Mouse (Mus musculus) layer of hippocampus, postnatal 25 days (tissue): Measurements from ENCODE around the gene Cbs. TPM values are rescaled to one million over a fixed set of nuclear protein-coding genes. Genes with fewer than 3 reads are reported as not detected.
"Not testable (repeated sequence)": the region's sequence is repeated elsewhere in the genome, so short reads cannot be mapped to it uniquely, and the experiment has no call there.

Source experiments
- DNase-seq, 2 experiments: peaks; one replicate each; pipeline ENCODE4 v3.0.0; 2022; ENCODE audit warnings: mixed read lengths in 2 of 2, low spot score in 1 of 2; ENCODE audit errors: extremely low spot score in 1 of 2
- total RNA-seq, 2 experiments: library from RNA; stranded (reverse); gene quantifications; 2 replicates each; pipeline ENCODE4 v1.2.3; 2021

The Cbs gene
- total RNA-seq, 2 experiments from 2014 or later, result 56.3 to 58.1 TPM

DNA sequence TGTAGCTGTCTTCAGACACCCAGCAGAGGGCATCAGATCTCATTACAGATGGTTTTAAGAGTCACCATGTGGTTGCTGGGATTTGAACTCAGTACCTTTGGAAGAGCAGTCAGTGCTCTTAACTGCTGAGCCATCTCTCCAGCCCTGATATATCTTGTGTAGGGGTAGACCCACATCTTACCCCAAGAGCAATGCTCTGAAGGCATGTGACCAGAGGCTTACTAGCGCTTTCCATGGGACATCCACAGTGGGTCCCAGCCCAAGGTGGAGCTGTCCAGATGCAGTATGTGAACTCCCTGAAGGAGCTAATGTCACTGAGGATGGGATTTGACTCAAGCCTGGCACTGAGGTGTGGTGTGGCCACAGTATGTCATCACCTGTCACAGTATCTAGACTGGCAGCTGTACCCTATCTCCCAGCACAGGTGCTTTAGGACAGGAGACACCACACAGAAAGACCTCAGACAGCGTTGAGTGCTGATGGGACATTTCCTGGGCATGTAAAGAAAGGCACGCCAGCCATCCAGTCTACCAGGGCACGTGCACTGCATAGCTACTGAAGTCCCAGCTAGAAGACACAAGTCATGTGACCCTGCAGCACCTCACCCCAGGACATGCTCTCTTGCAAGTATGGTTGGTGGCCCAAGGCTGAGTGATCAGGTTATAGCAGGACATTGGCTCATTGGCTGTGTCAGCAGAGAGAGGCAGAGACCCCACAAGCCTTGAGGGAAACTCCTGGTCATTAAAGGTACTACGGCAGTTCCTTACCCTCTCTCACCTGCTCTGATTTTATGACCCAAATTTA lies 9.4 kb upstream of the Cbs start:
- no peak for DNase-seq

GRCm38 (mm10) chr17:31642913-31643312 lies 5.9 kb upstream of the Cbs start:
- no peak for DNase-seq

DNA sequence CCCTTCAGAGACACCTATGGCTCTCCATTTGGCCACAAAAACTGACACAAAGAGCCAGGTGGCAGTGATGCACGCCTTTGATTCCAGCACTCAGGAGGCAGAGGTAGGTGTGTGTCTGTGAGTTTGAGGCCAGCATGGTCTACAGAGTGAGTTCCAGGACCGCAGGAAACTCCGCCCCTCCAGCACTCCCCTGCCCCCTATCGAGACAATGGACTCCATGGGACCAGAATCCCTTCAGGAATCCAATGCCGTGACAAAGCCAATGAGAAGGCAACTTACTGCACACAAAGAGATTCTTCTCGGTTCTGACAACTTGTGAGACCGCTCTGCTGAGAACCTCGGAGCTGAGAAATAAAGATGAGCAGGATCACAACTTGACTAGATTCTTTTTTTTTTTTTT lies 5.3 kb upstream of the Cbs start:
- no peak for DNase-seq

DNA sequence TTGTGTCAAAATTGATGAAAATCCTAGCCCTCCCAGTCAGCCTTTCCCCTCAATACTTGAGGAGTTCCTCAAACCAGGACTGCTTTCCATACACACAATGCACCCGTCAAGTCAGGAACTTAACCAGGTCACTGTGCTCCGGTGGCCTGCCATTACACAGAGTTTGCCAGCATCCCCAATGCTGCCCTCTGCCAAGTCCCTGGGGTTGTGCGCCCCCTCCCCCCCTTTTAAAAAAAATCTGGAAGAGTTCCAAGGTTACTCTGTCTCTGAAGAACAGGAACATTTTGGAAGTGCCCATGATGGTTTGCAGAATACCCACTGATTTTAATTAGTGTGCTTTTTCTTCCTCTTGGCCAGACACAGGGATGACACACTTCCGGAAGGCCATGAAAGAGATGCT lies 2.6 kb upstream of the Cbs start:
- DNase-seq, result no peak

DNA sequence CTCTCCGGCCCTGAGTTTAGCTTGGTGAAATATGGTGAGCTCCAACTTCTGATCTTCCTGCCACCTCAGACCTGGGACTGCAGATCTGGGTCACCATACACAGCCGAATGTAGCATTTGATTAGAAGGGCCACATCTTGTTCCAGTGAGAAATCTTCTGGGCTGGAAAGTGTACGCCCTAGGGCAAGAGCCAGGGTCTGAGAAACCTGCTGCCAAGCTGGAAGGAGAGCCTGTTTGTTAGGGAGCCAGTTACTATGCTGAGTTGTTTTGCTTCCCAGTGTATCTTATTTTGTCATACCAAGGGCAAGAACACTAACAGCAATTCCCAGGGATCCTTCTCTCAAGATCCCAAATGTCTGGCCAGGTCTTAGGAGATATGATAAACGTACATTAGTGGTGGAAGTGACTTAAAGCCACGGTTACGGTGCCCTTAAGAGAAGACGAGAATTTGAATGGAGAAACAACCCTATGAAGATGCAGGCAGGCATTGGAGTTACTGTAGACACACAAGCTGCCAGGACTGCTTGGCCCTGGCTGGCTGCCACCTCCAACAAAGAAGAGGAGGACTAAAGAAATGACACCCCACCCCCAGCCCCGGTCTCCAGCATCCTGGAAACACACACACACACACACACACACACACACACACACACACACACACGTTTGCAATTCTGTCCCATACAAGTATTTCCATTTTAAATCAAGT lies 980 bp upstream of the Cbs start:
- peak in 1 of 2 experiments; percentile 59 for DNase-seq

DNA sequence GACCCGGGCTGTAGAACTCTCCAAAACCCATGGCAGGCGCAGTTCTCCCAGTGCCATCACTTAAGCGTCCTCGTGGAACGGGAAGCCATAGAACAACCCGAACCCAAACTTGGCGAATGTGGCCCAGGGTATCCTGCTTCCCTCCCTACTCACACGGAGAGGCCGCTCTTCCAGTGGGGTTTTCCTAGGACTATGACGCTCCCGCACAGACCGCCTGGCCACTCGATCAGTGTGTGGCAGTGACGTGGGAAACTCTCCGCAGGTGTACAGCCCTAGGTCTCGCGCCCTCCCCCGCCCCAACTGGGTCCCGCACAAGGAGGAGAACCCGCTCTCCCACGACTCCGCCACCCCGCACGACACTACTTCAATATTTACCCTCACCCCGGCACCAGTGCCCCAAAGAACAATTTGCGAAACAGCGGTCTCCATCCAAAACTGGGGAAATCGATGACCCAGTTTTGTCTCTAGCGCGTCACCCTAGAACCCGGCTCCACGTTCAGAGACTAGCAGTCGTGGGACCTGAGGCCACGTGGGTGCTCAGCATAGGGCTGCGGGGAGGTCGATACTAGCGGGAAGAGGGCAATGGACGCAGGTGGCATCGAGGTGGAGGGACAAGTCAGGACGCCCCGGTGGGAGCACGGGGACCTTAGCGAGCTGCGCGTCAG lies 629 bp downstream of the Cbs start:
- DNase-seq, result no peak

GRCm38 (mm10) chr17:31635781-31636180 lies 1.3 kb downstream of the Cbs start:
- DNase-seq, result no peak

DNA sequence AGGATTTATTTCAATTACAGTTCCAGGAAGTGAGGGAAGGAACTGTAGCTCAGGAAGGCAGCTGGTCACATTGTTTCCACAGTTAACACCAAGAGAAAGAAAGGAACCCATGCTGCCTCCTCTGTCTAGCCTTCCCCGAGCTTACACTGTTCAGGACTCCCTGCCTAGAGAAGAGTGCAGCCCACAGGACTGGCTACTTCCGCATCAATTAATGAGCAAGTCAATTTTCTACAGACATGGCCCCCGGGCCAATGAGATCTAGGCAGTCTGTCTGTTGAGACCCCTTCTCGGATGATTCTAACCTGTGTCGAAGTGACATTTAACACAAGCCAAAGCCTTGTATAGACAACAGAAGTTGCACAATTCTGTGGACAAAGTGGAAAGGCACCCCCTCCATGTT lies 2.1 kb downstream of the Cbs start:
- no peak for DNase-seq

GRCm38 (mm10) chr17:31633007-31633406 lies 4.0 kb downstream of the Cbs start:
- DNase-seq, result no peak

DNA sequence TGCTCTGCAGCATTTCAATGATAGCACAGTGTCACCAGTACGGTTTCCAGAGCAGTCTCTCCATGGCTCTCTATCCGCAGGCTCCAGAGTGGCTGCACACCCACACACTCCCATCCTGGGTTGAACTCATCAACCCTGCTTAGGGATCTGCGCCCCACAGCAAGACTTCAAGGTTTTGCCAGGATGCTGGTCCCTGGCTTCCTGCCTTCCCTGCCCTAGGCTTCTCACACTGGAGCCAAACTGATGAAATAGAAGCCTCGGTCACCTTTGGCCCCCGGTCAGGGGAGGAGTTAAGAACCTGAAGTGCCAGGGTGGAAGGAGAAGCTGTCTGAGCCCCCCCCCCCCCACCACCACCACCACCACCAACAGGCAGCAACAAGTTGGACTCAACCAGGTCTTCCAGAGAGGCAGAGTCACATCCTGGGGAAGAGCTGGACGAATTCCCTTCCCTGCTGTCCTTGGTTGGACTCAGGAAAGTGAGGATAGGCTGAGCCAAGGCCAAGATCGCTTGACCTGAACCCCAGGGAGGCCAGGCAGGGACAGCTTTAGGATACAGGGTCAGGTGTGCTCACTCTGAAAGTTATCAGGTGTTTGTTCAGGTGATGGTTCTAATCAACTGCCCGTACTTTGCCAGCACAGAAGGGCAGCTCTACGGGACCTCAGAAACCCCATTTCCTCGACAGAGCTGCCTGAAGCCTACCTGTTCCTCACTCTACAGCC lies 5.8 kb downstream of the Cbs start:
- DNase-seq, result no peak

DNA sequence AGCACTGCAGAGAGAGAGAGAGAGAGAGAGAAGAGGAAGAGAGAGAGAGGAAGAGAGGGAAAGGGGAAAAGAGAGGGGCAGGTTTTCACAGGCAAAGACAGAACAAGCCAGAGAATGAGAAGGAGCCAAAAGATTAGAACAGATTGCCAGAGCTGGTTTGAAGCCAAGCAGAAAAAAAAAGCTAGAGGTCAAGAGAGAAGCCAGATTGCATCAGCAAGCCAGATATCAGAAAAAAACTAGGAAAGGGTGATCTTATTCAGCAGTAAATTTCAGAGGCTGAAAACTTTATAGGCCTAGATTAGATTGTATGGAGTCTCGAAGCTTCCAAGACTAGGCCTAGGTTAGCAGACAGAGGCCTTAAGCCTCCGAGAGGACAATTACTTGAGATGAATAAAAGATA lies 9.1 kb downstream of the Cbs start:
- no peak for DNase-seq

DNA sequence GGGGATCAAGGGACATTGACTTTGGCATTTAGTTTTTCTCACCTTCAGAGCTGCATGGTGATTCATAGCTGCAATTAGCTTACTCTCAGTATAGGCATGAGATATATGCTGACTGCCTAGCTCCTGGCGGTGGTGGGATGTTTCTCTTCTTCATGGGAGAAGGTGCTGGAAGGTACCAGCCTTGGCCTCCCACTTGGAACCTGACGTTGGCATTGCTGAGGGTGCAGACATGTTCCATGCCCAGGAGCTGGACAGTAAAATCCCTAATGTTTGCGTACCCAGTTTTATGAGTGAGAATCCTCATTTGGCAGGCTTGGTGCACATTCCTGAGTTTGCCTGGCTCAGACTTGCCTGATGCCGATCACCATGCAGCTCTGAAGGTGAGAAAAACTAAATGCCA lies 13.9 kb downstream of the Cbs start:
- no peak for DNase-seq

DNA sequence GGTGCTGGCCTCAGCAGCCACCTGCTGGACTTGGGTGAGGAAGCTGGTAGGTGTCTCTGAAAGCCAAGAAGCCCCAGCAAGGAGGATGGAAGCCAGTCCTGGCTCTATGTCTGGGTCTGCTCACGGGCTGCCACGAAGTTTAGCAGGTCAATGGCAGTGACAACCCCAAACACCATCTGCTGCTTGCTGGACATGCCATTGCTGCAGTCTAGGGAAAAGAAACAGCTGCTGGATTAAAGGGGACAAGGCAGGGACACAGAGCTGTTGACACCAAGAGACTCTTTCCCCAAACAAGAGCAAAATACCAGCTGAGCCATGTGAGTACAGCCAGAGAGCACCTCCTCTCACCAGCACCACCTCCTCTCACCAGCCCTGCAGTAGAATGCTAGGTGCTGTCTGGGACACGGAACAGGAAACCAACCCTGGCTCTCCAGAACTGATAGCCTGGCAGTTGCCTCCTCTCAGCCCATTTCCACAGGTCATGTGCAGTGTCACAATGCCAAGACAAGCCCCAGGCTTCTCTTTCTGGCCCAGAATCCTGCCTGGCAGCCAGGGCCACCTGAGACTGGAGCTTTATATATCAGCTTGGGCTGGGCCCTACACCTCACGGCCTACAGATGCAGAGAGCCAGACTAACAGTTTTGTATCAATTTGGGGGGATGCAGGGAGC lies 23.8 kb downstream of the Cbs start:
- no peak for DNase-seq

- no peak for DNase-seq
Measured at GRCm38 (mm10) chr17:31609895-31610294, 27.1 kb downstream of the Cbs start.

- not testable (repeated sequence) for DNase-seq
Measured at GRCm38 (mm10) chr17:31609173-31609572, 27.9 kb downstream of the Cbs start.

DNA sequence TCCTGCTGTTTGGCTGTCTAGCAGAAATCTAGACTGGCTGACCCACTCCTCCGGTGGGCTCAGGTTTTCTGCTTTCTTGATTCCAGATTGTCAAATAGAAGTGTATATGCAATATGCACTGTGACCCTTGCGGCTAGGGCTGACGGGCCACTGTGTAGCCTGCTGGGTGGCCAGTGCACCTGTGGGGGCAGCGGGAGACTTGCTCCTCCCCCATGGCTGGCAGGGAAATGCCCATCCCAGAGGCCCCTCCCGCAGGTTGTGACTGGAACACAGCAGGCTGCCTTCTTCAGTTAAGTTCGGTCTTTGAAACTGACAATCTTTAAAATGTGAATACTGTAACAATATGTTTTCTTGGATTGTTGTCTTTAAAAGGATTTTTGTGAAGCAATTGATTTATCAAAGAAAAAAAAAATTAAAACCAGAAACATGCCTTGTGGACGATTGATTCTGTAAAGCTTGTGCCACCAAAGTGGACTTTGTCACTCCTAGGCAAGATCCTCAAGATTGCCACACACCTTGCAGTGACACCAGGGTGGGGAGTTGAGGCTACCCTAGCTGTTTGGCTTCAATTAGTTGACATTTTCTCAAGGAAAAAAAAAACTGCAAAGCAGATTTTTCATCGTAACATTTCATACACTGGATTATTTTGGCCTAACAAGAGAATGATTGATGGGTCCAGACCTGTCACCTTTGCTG lies 29.6 kb downstream of the Cbs start:
- DNase-seq, result no peak

- DNase-seq, result no peak
Measured at GRCm38 (mm10) chr17:31606424-31606823, 30.6 kb downstream of the Cbs start.

- no peak for DNase-seq
Measured at GRCm38 (mm10) chr17:31598593-31598992, 38.4 kb downstream of the Cbs start.

- DNase-seq, result no peak
Measured at GRCm38 (mm10) chr17:31597957-31598356, 39.1 kb downstream of the Cbs start.

- DNase-seq, result no peak
Measured at GRCm38 (mm10) chr17:31595077-31595476, 42.0 kb downstream of the Cbs start.
